Mouse (Mus musculus) lung, adult 18-20 months (tissue): Measurements from ENCODE around the gene Zfp593.

ENCODE experiments used
- DNase-seq, 2 experiments: peaks; one replicate each; pipeline ENCODE4 v3.0.0; 2022; ENCODE audit warnings: mixed read lengths in 2 of 2

Zfp593 gene

DNA sequence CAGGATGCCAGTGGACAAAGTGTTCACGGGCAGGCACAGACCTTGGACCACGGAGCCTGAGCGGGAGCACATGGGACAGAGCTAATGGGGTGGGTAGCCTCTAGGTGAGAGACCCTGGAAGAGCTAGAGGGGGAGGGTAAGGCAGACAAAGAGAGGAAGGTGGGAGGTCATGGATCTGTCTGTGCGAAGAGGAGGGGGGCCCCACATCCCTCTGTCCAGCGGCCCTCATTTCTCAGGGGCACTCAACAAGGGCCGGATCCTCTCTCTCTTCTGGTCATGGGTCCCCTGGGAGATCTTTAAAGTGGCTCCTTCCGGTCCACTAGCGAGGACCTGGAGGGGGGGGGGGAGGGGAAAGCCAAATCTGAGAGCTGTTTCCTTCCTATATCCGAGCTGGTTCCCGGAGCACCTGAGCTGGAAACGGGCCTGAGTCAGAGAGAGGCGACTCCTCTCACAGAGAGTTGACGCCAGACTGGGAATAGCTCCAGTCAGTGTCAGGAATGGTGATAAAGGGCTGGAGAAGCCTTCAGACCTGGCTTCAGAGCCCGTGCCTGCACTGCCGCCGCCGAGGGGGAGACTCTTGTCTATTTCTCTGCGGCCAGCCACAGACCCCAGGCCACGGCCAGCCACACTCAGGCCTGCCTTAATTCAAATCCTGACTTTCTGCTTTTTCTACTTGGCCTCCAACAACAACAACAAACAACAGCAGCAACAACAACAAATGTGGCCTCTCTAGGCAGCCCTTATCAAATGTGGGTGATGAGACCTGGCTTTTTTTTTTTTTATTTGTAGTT lies 11.2 kb upstream of the Zfp593 start:
- DNase-seq, result no peak

DNA sequence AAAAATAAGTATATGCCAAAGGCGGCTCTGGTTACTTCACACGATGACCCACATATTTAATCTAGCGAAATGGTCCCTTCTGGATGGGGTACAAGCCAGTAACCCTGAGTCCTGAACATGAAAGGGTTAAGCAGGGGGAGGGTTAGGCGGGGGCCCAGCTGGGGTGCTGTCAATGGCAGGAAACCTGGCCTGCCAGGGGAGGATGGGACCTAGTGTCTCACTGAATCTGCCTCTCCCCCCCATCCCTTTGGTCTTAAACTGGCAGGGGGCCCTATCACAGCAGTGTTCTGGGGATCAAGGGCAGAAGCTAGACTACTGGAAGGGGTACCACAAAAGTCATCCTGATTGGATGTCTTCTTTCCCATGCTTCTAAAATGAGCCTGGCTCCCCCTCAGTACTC lies 10.5 kb upstream of the Zfp593 start:
- no peak for DNase-seq

DNA sequence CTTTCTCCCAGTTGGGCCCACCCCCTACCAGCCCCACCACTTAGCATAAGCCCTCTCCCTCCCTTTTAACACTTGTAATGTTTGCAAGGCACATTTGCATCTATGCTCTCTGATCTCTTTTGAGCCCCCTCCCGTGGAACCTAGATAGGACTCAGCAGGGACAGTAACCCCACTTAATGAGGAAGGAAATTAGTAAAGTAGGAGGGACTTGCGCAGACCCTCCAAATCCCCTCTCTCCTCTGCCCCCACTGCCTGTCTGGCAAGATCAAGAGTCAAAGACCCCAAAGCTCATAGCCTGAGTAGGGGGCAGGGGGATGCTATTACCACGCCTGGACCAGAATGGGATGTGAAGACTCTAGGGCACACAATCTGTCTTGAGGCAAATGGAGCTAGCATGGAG lies 9.4 kb upstream of the Zfp593 start:
- DNase-seq, result no peak

DNA sequence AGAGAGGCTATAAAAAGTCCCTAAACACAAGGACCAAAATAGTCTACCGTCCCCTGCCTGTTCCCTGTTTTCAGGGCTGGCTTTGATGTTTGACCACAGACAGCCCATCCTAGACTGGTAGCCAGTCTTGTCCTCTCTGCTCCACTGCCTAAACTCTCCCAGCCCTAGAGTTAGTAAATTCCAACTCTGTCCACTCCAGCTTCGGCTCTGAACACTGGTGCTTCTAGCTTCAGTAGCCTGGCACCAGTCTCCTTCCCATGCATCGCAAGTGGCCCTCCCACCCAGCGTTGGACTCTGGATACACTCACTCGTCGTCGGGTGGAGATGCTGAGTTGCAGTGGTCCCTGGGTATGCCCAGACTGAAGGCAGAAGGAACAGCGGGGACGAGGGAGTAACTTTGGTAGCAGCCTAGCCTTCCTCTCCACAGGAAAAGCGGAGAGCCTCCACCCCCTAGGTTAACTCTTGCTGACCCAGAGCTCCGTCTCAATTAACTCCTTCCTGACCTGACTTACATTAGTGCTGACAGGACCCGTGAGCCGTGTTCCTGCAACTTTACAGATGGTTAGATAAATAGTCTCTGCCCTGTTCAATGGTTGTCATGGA lies 8.4 kb upstream of the Zfp593 start, which contains the start of gene Grrp1:
Gene Grrp1, minus strand, starts transcription at position 385 of the 603 bp plus-strand sequence.
- peak in 1 of 2 experiments; percentile 27 for DNase-seq

DNA sequence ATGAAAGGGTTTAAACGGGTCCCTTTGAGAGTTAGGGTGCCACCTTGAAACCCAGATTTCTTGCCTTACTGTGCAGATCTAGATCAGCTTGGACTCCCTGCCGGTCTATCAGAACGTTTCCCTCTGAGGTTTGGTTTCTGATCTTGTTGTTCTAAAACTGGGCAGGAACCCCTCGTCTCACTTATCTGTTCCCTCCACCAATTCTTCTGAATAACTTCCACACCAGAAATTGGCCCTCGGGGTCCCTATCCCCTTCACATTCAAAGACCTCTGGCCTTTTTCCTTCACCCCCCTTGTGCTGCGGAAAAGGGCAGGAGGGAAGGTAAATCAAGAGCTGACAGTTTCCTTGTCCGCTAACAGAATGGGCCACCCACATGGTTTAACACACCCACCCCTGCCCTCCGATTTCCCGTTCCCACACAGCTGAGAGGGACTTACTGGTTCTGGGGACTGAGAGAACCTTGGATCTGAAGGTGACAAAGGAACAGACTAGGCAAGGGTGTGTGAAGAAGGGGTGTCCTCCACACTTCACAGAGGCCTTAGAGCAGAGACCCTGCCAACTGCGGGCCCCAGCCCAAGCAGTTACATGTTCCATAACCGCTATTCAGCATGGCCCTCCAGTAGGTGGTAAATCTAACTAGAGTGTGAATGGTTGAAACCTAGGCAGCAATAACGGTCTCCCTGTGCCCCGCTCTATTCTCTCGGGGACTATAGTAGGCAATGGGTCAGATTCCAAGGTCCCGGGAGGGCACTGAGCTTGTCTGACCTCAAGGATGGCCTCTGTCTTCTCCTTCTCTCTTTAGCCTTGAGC lies 7.7 kb upstream of the Zfp593 start:
- no peak for DNase-seq

DNA sequence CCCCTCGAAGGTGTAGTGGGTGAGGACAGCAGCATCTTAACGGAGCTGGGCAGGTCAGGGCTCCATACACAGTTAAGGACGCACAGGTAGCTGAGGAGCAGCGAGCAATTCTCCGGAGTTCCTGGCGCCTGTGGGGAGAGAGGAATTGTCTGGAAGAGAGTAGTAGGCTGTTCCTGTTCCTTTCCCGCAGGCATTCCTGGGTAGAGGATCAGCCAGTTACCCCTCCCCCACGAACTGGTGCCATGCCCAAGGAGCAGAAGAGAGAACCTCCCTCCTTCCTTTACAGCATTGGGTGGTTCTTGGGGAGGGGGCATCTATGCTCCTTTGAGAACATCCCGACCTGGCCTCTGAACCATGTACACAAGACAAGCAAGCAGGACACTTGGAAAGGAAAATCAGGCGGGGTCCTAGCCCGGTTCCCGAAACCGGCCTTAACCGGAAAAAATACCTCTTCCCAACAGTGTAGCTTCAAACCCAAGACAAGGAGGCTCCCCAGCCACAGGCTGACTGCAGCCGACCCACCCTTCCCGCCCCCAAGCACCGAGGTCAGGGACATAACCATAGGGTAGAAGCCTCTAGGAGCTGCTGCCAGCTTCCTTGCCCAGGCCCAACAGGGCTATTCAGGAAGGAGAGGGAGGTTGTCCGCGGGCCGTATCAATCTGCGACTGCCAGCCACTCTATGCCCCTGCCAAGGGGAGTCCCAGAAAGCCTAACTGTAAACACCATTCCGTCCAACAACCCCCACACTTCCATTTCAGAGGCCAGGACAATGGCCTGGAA lies 6.9 kb upstream of the Zfp593 start:
- peak; percentile 45 to 54 for DNase-seq

DNA sequence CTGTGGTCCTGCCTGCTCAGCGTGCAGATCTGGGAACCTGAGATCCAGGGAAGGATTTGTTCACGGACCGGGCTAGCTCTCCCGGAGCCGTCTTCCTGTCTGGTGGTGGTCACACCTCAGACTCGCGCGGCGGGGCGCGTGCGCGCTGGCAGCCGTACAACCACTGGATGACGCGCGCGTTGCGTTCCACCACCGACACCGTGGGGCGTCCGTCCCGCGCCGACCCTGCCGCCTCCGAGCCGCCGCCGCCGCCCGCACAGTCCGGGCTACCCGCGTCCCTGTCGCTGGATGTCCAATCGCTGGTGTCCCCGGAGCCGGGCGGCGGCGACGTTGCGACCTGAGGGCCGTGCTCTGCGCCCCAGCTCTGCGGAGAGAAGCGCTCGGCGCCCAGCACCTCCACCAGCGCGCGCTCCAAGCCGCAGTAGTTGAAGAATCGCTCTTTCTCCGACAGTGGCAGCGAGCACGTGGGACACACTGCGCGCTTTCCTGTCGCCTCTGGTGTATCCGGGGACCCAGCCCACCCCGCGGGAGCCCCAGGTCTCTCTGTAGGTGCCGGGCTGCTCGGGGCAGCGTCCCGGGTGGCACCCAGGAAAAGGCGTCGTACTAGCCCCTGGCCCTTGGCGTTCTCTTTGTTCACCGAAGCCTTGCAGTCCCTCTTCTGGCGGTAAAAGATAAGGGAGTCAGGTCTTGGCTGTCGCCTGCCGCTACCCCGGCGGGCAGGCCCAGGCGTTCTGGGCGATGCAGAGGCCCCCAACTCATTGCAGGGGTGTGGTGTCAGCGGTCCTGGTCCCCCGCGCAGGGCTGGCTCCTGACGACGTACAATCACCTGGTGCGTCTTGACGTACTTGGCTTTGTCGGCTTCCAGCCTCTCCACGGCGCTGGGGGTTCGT lies 6.1 kb upstream of the Zfp593 start:
- DNase-seq, result peak in 1 of 2 experiments; percentile 30

DNA sequence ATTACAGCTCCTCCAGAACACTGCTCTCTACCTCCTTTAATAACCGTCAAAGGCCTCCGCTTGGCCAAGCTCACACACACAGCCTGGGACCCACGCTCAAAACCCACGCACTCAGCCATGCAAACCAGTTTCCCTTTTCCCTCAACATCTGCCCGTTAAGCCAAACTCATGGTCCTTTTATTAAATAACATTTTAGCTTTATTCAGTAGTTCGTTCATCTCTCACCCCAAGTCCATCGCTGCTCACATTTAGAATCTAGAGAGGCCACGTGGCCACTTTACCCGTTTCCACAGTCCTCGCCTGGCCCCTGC lies 5.5 kb upstream of the Zfp593 start:
- DNase-seq, result no peak

DNA sequence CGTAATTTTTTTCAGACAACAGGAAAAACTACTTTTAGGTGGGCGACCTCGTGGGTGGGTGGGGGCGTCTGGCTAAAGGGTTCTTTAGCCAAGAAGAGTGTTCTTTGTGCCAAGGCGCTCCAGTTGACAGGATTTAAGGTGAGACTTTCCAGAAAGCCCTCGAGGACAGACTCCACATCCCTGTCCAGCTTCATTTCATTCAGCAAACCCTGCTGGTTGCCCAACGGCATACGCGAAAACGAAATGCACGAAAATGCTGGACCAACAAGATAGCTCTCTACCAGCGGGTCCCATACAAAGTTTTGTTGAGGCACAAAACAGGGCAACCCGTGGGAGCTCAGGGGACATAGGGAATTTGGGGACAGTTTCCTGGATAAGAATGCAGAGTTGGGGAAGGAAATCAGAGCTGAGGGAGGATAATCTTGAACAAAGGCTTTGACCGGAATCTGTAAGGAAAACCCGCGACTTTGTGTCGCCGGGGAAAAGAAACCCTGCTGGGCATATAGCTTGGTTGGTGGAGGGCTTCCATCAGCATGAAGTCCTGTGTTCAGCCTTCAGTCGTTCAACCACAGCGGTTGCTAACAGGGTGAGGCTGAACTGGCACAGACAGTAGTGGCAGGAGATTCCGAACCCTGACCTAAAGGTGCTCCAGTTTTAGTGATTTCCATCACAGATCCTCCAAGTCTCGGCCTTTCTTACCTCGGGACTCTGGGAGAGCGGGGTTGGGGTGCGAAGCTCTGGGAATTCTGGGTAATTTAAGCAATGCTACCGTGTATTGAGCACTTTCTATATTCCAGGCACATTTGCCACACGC lies 4.9 kb upstream of the Zfp593 start:
- no peak for DNase-seq

DNA sequence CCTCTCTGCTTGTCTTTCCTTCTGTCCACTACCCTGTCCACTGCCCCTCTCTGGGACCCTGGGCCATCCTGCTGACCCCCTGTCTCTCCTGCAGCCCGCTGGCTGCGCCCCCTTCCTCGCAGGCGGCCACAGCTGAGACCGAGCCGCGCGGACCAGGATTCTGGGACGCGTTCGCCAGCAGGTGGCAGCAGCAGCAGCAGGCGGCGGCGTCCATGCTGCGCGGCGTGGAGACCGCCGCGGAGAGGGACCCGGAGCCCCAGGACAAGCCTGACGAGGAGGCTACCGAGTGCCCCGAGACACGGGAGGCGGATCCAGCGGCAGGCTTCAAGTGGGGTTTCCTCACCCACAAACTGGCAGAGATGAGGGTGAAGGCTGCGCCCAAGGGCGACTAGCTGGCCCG lies 4.3 kb upstream of the Zfp593 start:
- DNase-seq, result peak; percentile 57 to 69

DNA sequence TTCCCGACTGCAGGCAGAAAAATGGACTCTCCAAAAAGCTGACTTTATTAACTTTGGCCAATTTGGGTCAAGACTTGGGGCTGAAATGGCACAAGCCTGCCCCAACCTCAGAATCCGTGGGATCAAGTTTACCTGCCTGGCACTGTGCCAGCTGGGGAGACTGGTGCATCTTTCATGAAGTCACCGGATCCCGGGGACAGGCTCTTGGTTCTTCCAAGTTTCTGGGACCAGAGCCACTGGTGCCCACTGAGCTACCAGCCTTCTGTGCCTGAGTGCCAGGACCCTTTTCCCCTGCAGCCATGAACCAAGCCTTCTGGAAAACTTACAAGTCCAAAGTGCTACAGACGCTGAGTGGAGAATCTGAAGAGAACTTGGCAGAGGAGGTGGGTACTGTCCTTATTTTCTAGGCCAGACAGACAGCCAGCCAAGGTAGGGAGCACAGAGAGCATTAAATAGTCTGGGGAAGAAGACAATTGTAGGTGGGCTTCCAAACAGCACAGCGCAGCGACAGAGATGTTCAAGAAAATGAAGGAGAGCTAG lies 1.4 kb upstream of the Zfp593 start, which contains the start of gene Gm30191:
Gene Gm30191, plus strand, starts transcription at position 217 of the 540 bp plus-strand sequence.
- DNase-seq, result no peak

DNA sequence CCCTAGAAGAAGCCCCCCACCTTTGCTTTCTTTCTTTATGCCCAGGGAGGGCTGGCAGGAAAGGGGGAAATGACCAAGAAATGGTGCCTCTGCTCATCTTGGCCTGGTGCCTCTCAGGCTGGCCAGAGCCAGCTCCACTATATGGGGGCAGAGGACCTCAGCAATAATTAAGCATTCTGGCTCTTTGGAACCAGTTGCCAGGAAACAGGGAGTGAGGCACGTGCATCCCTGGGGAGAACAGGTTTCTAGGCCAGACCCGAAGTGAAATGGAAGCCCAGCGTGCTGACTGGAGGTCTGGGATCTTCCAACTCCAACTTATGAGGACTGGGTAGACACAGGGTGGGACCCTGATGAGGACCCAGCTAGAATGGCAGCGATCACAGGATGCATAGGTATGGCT lies 864 bp upstream of the Zfp593 start:
- no peak for DNase-seq

DNA sequence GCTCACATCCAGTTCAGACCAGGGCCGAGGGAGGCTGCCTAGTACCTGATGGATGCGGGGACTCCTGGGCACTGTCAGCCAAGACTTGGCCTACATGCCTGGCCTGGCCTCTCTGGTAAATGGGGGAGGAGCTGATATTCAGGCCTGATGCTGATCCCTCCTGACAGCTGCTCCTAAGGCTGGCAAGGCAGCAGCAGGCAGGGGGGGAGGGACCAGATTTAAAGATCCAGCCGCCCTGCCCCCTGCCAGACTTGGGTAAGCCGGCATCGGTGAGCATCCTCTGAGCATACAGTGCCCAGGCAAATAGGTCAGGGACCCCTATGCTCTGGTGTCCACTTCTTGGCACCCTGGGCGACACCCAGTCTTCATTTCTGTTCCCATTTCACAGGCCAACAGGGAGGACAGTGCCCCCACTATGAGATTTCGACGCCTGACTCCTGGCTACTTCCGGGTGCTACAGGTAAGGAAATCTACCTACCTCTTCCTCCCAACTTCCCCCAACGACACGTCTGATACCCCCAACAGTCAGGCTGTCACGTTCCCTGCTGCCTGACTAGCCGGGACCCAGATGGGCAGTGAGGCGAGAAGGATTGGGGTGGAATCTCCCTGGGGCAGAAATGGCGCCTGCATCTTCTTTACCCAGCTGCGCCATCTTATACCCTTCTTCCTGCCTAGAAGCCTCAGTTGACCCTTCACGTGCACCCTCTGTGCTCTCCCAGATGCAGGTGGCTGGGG lies 1.7 kb downstream of the Zfp593 start, which contains the start of gene E130218I03Rik:
Gene E130218I03Rik, plus strand, starts transcription at position 147 of the 735 bp plus-strand sequence.
- no peak for DNase-seq

DNA sequence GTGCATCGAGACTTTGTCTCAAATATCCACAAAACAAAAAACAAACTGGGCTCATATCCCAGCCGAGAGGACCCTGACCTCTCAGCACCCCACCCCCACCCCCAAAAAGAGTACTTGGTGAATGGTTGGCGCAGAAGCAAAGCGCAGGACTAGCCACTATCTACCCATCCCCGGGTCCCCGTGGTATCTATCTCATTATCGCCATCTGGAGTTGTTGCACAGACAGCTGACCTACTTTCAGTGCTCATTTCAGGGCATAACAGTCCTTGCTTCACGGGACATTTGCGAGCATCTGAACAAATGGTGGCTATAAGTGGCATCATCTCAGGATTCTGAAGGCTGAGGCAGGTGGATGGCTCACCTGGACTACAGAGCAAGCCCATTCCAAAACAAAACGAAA lies 6.7 kb downstream of the Zfp593 start:
- DNase-seq, result no peak

DNA sequence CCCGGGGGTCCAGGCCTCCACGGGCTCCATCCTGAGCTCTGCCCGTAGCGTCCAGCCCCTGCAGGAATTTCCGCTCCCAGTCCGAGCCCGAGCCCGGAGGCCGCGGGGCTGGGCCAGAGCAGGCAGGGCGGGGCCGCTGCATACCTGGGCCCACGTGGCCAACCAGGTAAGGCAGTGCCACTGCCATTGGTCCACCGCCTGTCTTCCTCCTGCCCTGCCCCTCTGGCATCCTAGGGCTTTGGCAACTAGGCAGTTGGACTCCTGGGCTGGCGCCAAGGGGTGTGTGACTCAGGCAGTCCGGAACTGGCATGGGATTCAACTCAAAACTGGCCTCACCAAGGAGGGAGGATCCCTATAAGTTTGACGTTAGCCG lies 7.1 kb downstream of the Zfp593 start, which contains the start of gene Cnksr1:
Gene Cnksr1, minus strand, starts transcription at position 121 of the 373 bp plus-strand sequence.
- peak; percentile 96 to 98 for DNase-seq

DNA sequence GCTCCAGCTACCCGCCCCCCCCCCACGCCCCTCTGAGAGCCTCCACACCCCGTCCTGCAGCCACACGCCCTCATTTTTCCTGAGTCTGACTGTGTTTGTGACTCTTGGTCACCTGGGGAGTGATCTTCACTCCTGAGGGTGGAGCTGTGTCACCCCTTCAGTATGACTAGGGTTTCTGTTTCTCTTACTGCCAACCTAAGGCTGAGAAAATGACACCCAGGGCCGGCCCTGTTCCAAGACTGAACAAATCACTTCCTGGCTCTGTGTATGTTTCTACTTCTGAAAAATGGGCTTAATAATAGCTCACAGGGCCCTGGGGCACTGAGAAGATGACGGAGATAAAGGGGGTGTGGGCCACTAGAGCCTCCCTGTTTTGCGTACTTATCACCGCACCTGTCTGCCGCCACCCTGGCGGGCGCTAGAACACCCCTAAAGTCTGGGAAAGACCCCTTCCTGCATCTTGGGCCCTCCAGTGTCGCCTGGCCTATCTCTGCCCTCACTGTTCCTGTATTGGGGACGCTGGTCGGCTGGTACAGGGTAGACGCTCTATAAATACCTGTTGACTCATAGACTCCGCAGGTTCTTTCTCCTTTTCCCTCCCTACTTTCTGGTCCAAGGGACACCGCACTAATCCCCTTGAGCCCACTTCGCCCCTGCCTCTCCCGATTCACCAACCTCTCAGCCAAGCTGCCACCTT lies 7.7 kb downstream of the Zfp593 start:
- DNase-seq, result peak; percentile 37 to 45

DNA sequence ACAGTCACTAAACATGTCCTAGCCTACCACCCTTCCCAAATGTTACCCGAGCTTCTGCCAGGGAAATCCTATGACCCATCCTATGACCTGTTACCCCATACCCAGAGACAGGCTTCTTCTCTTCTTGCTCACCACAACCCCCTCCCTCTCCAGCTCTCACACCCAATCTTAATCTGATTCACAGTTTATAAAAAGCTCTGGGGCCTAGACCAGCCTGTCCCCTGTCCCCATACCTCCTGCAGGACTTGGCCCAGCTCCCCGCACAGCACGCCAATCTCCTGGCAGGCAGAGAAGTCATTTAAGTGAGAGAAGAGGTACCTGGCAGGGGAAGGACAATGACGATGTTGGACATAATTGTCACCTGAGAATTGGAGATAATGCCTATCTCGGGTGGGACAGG lies 10.5 kb downstream of the Zfp593 start:
- DNase-seq, result no peak

DNA sequence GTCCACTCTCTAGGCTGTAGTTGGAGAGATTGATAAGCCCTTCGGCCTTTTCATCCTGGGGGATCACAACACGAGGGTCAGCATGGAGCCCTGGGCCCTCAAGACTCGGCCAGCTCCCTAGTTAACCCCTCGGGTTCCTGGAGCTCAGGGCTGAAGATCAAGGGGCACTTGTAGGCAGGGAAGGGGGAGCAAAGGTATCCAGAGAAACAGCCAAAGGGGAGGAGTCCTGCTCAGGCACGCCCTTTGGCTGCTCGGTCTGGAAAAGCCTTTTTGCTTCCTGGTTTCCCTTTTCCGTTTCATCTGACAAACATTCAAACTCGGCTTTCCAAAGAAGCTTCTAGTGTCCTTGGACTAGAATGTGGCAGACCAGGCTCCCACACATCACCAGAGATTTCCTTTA lies 15.0 kb downstream of the Zfp593 start:
- no peak for DNase-seq

DNA sequence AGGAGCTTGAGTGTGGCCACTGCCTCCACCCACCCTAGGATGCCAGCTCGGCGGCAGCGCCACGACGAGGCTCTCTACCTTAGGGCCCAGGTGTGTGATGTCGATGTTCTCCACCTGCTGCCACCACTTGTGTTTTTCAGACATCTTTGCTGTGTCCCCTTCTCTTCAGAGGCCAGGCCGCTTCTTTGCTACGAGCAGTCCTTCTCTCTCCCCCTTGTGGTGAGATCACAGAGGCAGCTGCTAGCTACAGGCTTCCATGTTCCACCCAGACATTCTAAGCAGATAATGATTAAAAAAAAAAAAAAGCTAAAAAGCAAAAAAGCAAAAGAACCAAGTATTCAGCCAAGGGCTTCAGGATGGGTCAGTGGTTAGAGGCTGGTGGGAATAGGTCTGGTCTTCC lies 18.2 kb downstream of the Zfp593 start, which contains the start of gene Catsper4:
Gene Catsper4, minus strand, starts transcription at position 190 of the 400 bp plus-strand sequence.
- no peak for DNase-seq
